Mouse (Mus musculus) forebrain, postnatal 0 days (tissue): Measurements from ENCODE around the gene Fam13a. TPM values are rescaled to one million over a fixed set of nuclear protein-coding genes. Genes with fewer than 3 reads are reported as not detected.

Source experiments
- ATAC-seq: fragments of 200-750 bp; cut with Nextera tagmentation; 2 replicates; pipeline ENCODE4 v1.8.0; 2017; ENCODE audit warnings: mild to moderate bottlenecking, moderate library complexity
- DNase-seq: peaks from one replicate; pipeline ENCODE4 v3.0.0-alpha.2; 2015
- H3K27ac ChIP-seq: fragments of 300-500 bp; sonication (generic); 2 replicates; pipeline ENCODE4 v1.5.1; 2014; ENCODE audit warnings: low read depth, mild to moderate bottlenecking, antibody characterized with exemption, low read length, moderate library complexity, mixed read lengths
- H3K27me3 ChIP-seq: fragments of 300-500 bp; sonication (generic); 2 replicates; pipeline ENCODE4 v1.6.1; 2014; ENCODE audit warnings: mild to moderate bottlenecking, low read length, mixed read lengths; ENCODE audit not compliant: insufficient read depth
- H3K36me3 ChIP-seq: fragments of 300-500 bp; sonication (generic); 2 replicates; pipeline ENCODE4 v1.6.1; 2014; ENCODE audit warnings: mild to moderate bottlenecking, moderate library complexity; ENCODE audit not compliant: insufficient read depth
- H3K4me1 ChIP-seq: fragments of 300-500 bp; sonication (generic); 2 replicates; pipeline ENCODE4 v1.6.1; 2014; ENCODE audit warnings: antibody characterized with exemption; ENCODE audit not compliant: insufficient read depth
- H3K4me2 ChIP-seq: fragments of 300-500 bp; sonication (generic); 2 replicates; pipeline ENCODE4 v1.6.1; 2014; ENCODE audit warnings: low read depth, mild to moderate bottlenecking, moderate library complexity
- H3K4me3 ChIP-seq: fragments of 300-500 bp; sonication (generic); 2 replicates; pipeline ENCODE4 v1.5.1; 2014; ENCODE audit warnings: low read depth, low read length, mixed read lengths
- H3K9ac ChIP-seq: fragments of 300-500 bp; sonication (generic); 2 replicates; pipeline ENCODE4 v1.6.1; 2014; ENCODE audit warnings: mild to moderate bottlenecking
- H3K9me3 ChIP-seq: fragments of 300-500 bp; sonication (generic); 2 replicates; pipeline ENCODE4 v1.6.1; 2016; ENCODE audit warnings: low read length
- CTCF ChIP-seq: sonication (generic); IDR thresholded peaks from 2 replicates; pipeline ENCODE4 v1.5.1; 2016; ENCODE audit warnings: antibody characterized with exemption, control low read depth, low read depth
- WGBS: fragments of 180-500 bp; shearing (Covaris S2); extraction: QIAGEN DNeasy Blood & Tissue Kit; methylation state at CpG from one replicate; pipeline ENCODE4 v1.1.7; 2014; 5-methylcytosine and 5-hydroxymethylcytosine counted together
- polyA plus RNA-seq: library from polyadenylated mRNA; unstranded; fragments of >200 nt; fragmentation: Nextera tagmentation; extraction: Ambion mirVana; gene quantifications from 2 replicates; pipeline ENCODE4 v1.2.1, GENCODE M21; 2015
- total RNA-seq: library from RNA; depleted of rRNA; stranded (reverse); fragments of >200 nt; gene quantifications from 2 replicates; pipeline ENCODE4 v1.2.3, GENCODE M21; 2014

Gene Fam13a
- total and polyA plus RNA-seq, 2 experiments from 2014 or later: 6.6 to 8.5 TPM

DNA sequence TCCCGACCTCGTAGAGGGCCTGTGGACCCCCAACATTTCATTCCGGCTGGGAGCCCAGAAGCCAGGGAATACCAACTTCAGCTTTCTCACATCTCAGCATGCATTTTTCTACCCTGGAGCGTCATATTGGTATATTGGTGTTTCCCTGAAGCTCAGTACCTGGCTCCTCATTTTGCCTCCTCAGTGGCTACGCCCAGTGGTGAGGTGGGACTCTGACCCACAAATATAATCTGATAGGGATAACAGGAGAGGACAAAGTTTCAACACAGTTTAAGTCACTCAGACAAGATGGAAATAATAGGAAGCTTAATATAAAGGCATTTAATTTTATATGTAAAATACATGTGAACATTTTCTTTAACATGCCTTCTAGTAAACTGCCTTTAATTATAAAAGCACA lies 19.7 kb downstream of the Fam13a start:
- 92% methylated on average over 5 of the region's 5 CpGs for WGBS
- DNase-seq: no peak
- no peaks in the 10 kb centered on the region for H3K27me3 ChIP-seq
- H3K4me2 ChIP-seq: no peak overlapping the region
- no peaks in the 10 kb centered on the region for H3K36me3 ChIP-seq
- no peak for TF ChIP-seq CTCF
- H3K4me3 ChIP-seq: no peak overlapping the region
- ATAC-seq: no peak
- no peaks in the 10 kb centered on the region for H3K4me1 ChIP-seq
- no peak overlapping the region for H3K9ac ChIP-seq
- no peak overlapping the region for H3K27ac ChIP-seq
- no peaks in the 10 kb centered on the region for H3K9me3 ChIP-seq

- 0 out of 2 replicates have a peak, but pooled peaks cover 3% of the 10 kb centered on the region for H3K4me1 ChIP-seq
- ATAC-seq: no peak
- TF ChIP-seq CTCF: no peak
- no peak overlapping the region for H3K4me3 ChIP-seq
- no peak overlapping the region for H3K27ac ChIP-seq
- no peak overlapping the region for H3K4me2 ChIP-seq
- no peaks in the 10 kb centered on the region for H3K27me3 ChIP-seq
- no peaks in the 10 kb centered on the region for H3K9me3 ChIP-seq
- no peak overlapping the region for H3K9ac ChIP-seq
- 20% methylated on average over 4 of the region's 4 CpGs for WGBS
- no peaks in the 10 kb centered on the region for H3K36me3 ChIP-seq
- no peak for DNase-seq
These were observed 25.3 kb downstream of the Fam13a start for GRCm38 (mm10) chr6:58999044-58999453.

- no peak overlapping the region for H3K4me2 ChIP-seq
- no peaks in the 10 kb centered on the region for H3K27me3 ChIP-seq
- DNase-seq: no peak
- TF ChIP-seq CTCF: no peak
- no peaks in the 10 kb centered on the region for H3K36me3 ChIP-seq
- 0 out of 2 replicates have a peak, but pooled peaks cover 3% of the 10 kb centered on the region for H3K4me1 ChIP-seq
- H3K4me3 ChIP-seq: no peak overlapping the region
- ATAC-seq: no peak
- H3K9me3 ChIP-seq: no peaks in the 10 kb centered on the region
- no peak overlapping the region for H3K9ac ChIP-seq
- WGBS: 56% methylated on average over 4 of the region's 4 CpGs
- H3K27ac ChIP-seq: no peak overlapping the region
These were observed 25.8 kb downstream of the Fam13a start for GRCm38 (mm10) chr6:58998528-58998927.

- no peak for DNase-seq
- no peak for ATAC-seq
- H3K9ac ChIP-seq: no peak overlapping the region
- no peak overlapping the region for H3K4me3 ChIP-seq
- no peak overlapping the region for H3K4me2 ChIP-seq
- 78% methylated on average over 3 of the region's 3 CpGs for WGBS
- H3K9me3 ChIP-seq: no peaks in the 10 kb centered on the region
- H3K36me3 ChIP-seq: no peaks in the 10 kb centered on the region
- H3K4me1 ChIP-seq: no peaks in the 10 kb centered on the region
- H3K27me3 ChIP-seq: no peaks in the 10 kb centered on the region
- no peak for TF ChIP-seq CTCF
- no peak overlapping the region for H3K27ac ChIP-seq
These were observed 35.2 kb downstream of the Fam13a start for GRCm38 (mm10) chr6:58989149-58989548.

GRCm38 (mm10) chr6:58988706-58989105 lies 35.6 kb downstream of the Fam13a start:
- H3K36me3 ChIP-seq: no peaks in the 10 kb centered on the region
- no peak overlapping the region for H3K4me2 ChIP-seq
- ATAC-seq (no peak), DNase-seq (no peak)
- 84% methylated on average over 2 of the region's 2 CpGs for WGBS
- H3K9me3 ChIP-seq: no peaks in the 10 kb centered on the region
- H3K27ac ChIP-seq: no peak overlapping the region
- H3K4me1 ChIP-seq: no peaks in the 10 kb centered on the region
- no peak for TF ChIP-seq CTCF
- H3K9ac ChIP-seq: no peak overlapping the region
- H3K27me3 ChIP-seq: no peaks in the 10 kb centered on the region
- no peak overlapping the region for H3K4me3 ChIP-seq

GRCm38 (mm10) chr6:58987166-58987565 lies 37.2 kb downstream of the Fam13a start:
- Histone ChIP-seq H3K27ac (no peak overlapping the region), H3K4me3 (no peak overlapping the region)
- ATAC-seq: no peak

DNA sequence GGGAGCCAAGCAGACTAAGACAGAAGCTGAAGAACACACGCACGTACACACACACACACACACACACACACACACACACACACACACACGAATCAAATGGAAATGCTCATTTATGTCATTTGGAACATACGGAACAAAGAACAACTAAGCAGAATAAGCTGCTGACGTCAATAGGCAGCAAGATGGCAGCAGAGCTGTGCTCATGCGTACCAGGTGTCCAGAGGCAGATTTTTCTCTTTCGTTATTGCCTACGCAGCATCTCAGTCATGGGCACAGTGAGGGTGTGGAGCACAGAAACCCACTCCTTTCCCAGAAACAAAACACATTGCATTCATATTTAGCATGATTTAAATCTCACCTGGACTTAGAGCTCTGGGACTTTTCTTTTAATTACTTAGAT lies 39.2 kb downstream of the Fam13a start:
- Histone ChIP-seq H3K27ac (no peak overlapping the region), H3K9ac (no peak overlapping the region), H3K4me1 (no peaks in the 10 kb centered on the region), H3K27me3 (no peaks in the 10 kb centered on the region), H3K4me3 (no peak overlapping the region), H3K4me2 (no peak overlapping the region), H3K9me3 (no peaks in the 10 kb centered on the region), H3K36me3 (0 out of 2 replicates have a peak, but pooled peaks cover 6% of the 10 kb centered on the region)
- ATAC-seq (peak; percentile 67; the same call in 1 of the 2 replicates), DNase-seq (peak; percentile 15)
- peak; percentile 44 for TF ChIP-seq CTCF
- WGBS: 74% methylated on average over 8 of the region's 8 CpGs

More at GRCm38 (mm10) chr6:58987166-58987565, 37.2 kb downstream of the Fam13a start:
- no peaks in the 10 kb centered on the region for H3K4me1 ChIP-seq
- no peak for TF ChIP-seq CTCF
- no peak for DNase-seq
- no peak overlapping the region for H3K4me2 ChIP-seq
- WGBS: 92% methylated on average over 5 of the region's 5 CpGs
- H3K9ac ChIP-seq: no peak overlapping the region
- H3K36me3 ChIP-seq: no peaks in the 10 kb centered on the region
- H3K9me3 ChIP-seq: no peaks in the 10 kb centered on the region
- no peaks in the 10 kb centered on the region for H3K27me3 ChIP-seq
